Mouse (Mus musculus) heart, adult 2 months (tissue): ENCODE results near the gene Rpl4. TPM values are rescaled to one million over a fixed set of nuclear protein-coding genes. Genes with fewer than 3 reads are reported as not detected.
"Not testable (repeated sequence)": the region's sequence is repeated elsewhere in the genome, so short reads cannot be mapped to it uniquely, and the experiment has no call there.

Experiments used
- DNase-seq, 2 experiments: peaks; one replicate each; pipeline ENCODE4 v3.0.0; 2021
- H3K27ac ChIP-seq: fragments of 200-600 bp; 2 replicates; pipeline ENCODE4 v1.8.1; 2022
- H3K27me3 ChIP-seq: fragments of 200-500 bp; 2 replicates; pipeline ENCODE4 v1.6.1; 2012; ENCODE audit warnings: mild to moderate bottlenecking, low read length, inconsistent platforms, mixed read lengths; ENCODE audit not compliant: control insufficient read depth, insufficient read depth
- H3K36me3 ChIP-seq: fragments of 200-500 bp; 2 replicates; pipeline ENCODE4 v1.6.1; 2012; ENCODE audit warnings: low read length, inconsistent platforms; ENCODE audit not compliant: control insufficient read depth, insufficient read depth
- H3K4me1 ChIP-seq: fragments of 200-500 bp; 2 replicates; pipeline ENCODE4 v1.6.1; 2011; ENCODE audit warnings: low read length; ENCODE audit not compliant: control insufficient read depth, insufficient read depth
- H3K4me3 ChIP-seq: fragments of 200-600 bp; 2 replicates; pipeline ENCODE4 v1.8.1; 2022
- H3K79me2 ChIP-seq: fragments of 200-500 bp; replicated peaks from 2 replicates; pipeline ENCODE4 v1.6.1; 2012; ENCODE audit warnings: mild to moderate bottlenecking, inconsistent platforms, low read length, moderate library complexity, mixed read lengths; ENCODE audit not compliant: control insufficient read depth, insufficient read depth
- H3K9ac ChIP-seq: fragments of 200-500 bp; 2 replicates; pipeline ENCODE4 v1.6.1; 2012; ENCODE audit warnings: low read depth, mild to moderate bottlenecking, control low read depth, inconsistent platforms, low read length, mixed read lengths
- CTCF ChIP-seq: fragments of 200-600 bp; IDR thresholded peaks from 2 replicates; pipeline ENCODE4 v1.8.1; 2022; ENCODE audit warnings: antibody characterized with exemption, mild to moderate bottlenecking, moderate library complexity
- EP300 ChIP-seq: fragments of 200-500 bp; IDR thresholded peaks from 2 replicates; pipeline ENCODE4 v1.6.1; 2011; ENCODE audit warnings: low read depth, low read length, control low read depth; ENCODE audit not compliant: insufficient read depth
- POLR2A ChIP-seq: fragments of 200-500 bp; IDR thresholded peaks from 2 replicates; pipeline ENCODE4 v1.6.1; 2011; ENCODE audit warnings: mild to moderate bottlenecking, low read depth, low read length, control low read depth; ENCODE audit not compliant: insufficient read depth
- WGBS: fragments of 180-500 bp; shearing (Covaris S2); methylation state at CpG from one replicate; pipeline ENCODE4 v1.1.7; 2018; 5-methylcytosine and 5-hydroxymethylcytosine counted together
- intact Hi-C: fragments of 180-260 bp; cut with DNase I; formaldehyde crosslinking; loops from one replicate; pipeline ENCODE4 v1.15.1; 2025
- long read RNA-seq: library from polyadenylated mRNA; stranded (forward); transcript quantifications from one replicate; pipeline ENCODE4 v2.0.0, GENCODE M21; 2021
- polyA plus RNA-seq: library from polyadenylated mRNA; depleted of rRNA; stranded (reverse); fragments of >200 nt; gene quantifications from 2 replicates; pipeline ENCODE4 v1.2.3, GENCODE M21; 2012; rRNA removed
- total RNA-seq, 2 experiments: library from RNA; stranded (reverse); gene quantifications; 2 replicates each; pipeline ENCODE4 v1.2.3; 2021

Rpl4 gene
- total RNA-seq (100 to 1,000 TPM; 436 to 501 TPM), polyA plus RNA-seq (261 and 333 TPM in 2 replicates)
- long read RNA-seq, transcript Rpl4-201 (10 exons, 1,538 nt), result major isoform, 225 of 263 reads
- long read RNA-seq, partial matches to known transcripts, result 13 of 263 reads
- long read RNA-seq, other reads (novel, unspliced or antisense), result 22 of 263 reads

GRCm38 (mm10) chr9:64172816-64173665, at the start of gene Rpl4, which contains the start of gene Zwilch:
TSS of gene Rpl4 (plus strand) at chr9:64173375.
TSS of gene Zwilch (minus strand) at chr9:64173104.
- H3K79me2 ChIP-seq, result no peaks in the 10 kb centered on the region; the same call in 1 of the 2 replicates
- H3K36me3 ChIP-seq, result peaks cover 6% of the 10 kb centered on the region
- peak within 1 kb of the TSS; percentile 91 for H3K4me3 ChIP-seq
- no peaks in the 10 kb centered on the region for H3K27me3 ChIP-seq
- peak within 1 kb of the TSS; percentile 98 for H3K27ac ChIP-seq
- peak within 1 kb of the TSS; percentile 85 for H3K9ac ChIP-seq
- DNase-seq, result peak; percentile 83 to 85
- peaks cover 2% of the 10 kb centered on the region for H3K4me1 ChIP-seq
- intact Hi-C loops, result no loop called here
- TF ChIP-seq POLR2A (peak; percentile 98), EP300 (peak; percentile 48; the same call in 1 of the 2 replicates), CTCF (no peak)
- under 1% methylated on average over 42 of the region's 42 CpGs for WGBS

- H3K36me3 ChIP-seq, H3K27me3 ChIP-seq, intact Hi-C loops, H3K4me1 ChIP-seq, H3K9ac ChIP-seq, H3K27ac ChIP-seq, H3K4me3 ChIP-seq, DNase-seq, H3K79me2 ChIP-seq: not testable (repeated sequence)
- 67% methylated on average over 3 of the region's 3 CpGs for WGBS
Observed at GRCm38 (mm10) chr9:64124846-64125245, 48.3 kb upstream of the Rpl4 start.

- TF ChIP-seq EP300, result no peak
- TF ChIP-seq CTCF, result no peak
- no peak for TF ChIP-seq POLR2A
- Histone ChIP-seq H3K4me3 (no peak overlapping the region), H3K27ac (no peak overlapping the region), H3K27me3 (no peaks in the 10 kb centered on the region), H3K4me1 (no peaks in the 10 kb centered on the region), H3K36me3 (no peaks in the 10 kb centered on the region), H3K79me2 (no peaks in the 10 kb centered on the region), H3K9ac (no peak overlapping the region)
- intact Hi-C loops, result no loop called here
- no peak for DNase-seq
- 77% methylated on average over 3 of the region's 3 CpGs for WGBS
Observed at GRCm38 (mm10) chr9:64125307-64125706, 47.9 kb upstream of the Rpl4 start.

GRCm38 (mm10) chr9:64126121-64126520, 47.1 kb upstream of the Rpl4 start:
- DNase-seq, result no peak
- intact Hi-C loops, result no loop called here
- Histone ChIP-seq H3K36me3 (no peaks in the 10 kb centered on the region), H3K27ac (no peak overlapping the region), H3K9ac (no peak overlapping the region), H3K27me3 (no peaks in the 10 kb centered on the region), H3K4me3 (no peak overlapping the region), H3K79me2 (no peaks in the 10 kb centered on the region), H3K4me1 (no peaks in the 10 kb centered on the region)
- TF ChIP-seq EP300 (no peak), CTCF (no peak), POLR2A (no peak)
- 57% methylated on average over 12 of the region's 12 CpGs for WGBS

- intact Hi-C loops, result no loop called here
- H3K27me3 ChIP-seq, result no peaks in the 10 kb centered on the region
Observed at GRCm38 (mm10) chr9:64131623-64132022, 41.6 kb upstream of the Rpl4 start.

GRCm38 (mm10) chr9:64138896-64139295, 34.3 kb upstream of the Rpl4 start:
- intact Hi-C loops, result loop anchor here (2.0 kb wide), 1 partner anchor 134 kb away; no protein-coding TSS in a partner anchor
- H3K9ac ChIP-seq, H3K27me3 ChIP-seq, H3K4me1 ChIP-seq, H3K27ac ChIP-seq, H3K36me3 ChIP-seq, H3K79me2 ChIP-seq, H3K4me3 ChIP-seq: not testable (repeated sequence)
- DNase-seq, result peak; percentile 24 to 62
- WGBS, result 4% methylated on average over 6 of the region's 6 CpGs

More at GRCm38 (mm10) chr9:64131623-64132022, 41.6 kb upstream of the Rpl4 start:
- Histone ChIP-seq H3K27ac (no peak overlapping the region), H3K36me3 (no peaks in the 10 kb centered on the region), H3K4me1 (no peaks in the 10 kb centered on the region), H3K9ac (no peak overlapping the region), H3K4me3 (no peak overlapping the region), H3K79me2 (no peaks in the 10 kb centered on the region)
- no peak for DNase-seq
- WGBS, result 85% methylated on average over 6 of the region's 6 CpGs
- TF ChIP-seq EP300 (no peak), CTCF (no peak)
